Mouse (Mus musculus) gastrocnemius, adult 8-10 months (tissue): ENCODE data around the gene Gm28048. TPM values are rescaled to one million over a fixed set of nuclear protein-coding genes. Genes with fewer than 3 reads are reported as not detected.

Source experiments
- DNase-seq, 2 experiments: peaks; one replicate each; pipeline ENCODE4 v3.0.0; 2022; ENCODE audit warnings: low spot score in 2 of 2
- total RNA-seq, 4 experiments: library from RNA; stranded (reverse); gene quantifications; 2 replicates each; pipeline ENCODE4 v1.2.4; 2022

The Gm28048 gene
- total RNA-seq, 4 experiments from 2014 or later = 0.92 to 2.0 (median 1.4) TPM

GRCm38 (mm10) chr11:22952668-22953067, 29.2 kb downstream of the Gm28048 start:
- no peak for DNase-seq

- DNase-seq = no peak
Measured at GRCm38 (mm10) chr11:22950131-22950530, 31.8 kb downstream of the Gm28048 start.

GRCm38 (mm10) chr11:22949101-22949500, 32.8 kb downstream of the Gm28048 start:
- DNase-seq = no peak

DNA sequence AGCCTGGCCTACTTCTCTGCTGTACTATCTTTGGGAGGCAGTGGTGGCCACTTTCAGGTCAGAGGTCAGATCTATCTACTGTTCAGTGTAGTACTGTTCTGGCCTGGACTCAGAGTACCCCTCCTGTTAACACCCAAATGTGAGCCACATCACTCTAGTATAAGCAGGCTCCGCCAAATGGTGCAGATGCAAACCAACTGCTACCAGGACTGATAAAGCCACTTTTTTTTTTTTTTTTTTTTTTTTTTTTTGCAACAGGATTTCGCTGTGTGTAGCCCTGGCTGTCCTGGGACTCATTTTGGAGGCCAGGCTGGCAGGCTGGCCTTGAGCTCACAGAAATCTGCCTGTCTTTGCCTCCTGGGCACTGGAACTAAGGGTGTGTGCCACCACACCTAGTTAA, 42.9 kb downstream of the Gm28048 start:
- DNase-seq = no peak

DNA sequence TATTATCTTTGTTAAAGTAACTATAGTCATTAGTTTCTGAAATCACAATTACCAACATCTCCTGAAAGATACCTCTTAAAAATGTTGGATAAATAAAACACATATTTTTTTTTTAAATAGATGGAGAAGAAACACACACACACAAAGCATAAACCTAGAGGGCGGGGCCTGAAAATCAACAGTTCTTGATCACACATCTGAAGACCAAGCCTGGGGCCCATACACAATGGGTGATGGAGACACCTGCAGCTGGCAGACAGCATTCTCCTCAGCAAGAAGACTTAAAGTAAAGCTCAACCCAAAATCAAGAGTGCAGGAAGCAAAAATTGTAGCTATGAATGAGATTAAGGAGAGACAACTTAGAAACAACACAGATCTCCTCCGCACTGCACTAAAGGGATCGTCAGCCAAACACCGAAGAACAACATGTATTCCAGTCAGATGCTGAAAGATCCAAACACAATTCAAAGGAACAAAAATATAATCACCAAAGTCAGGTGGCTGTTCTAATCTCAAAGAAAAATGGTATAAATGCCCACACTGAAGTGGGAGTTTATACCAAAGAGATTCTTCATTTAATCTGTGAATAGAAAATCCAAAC, 44.1 kb downstream of the Gm28048 start:
- no peak for DNase-seq

DNA sequence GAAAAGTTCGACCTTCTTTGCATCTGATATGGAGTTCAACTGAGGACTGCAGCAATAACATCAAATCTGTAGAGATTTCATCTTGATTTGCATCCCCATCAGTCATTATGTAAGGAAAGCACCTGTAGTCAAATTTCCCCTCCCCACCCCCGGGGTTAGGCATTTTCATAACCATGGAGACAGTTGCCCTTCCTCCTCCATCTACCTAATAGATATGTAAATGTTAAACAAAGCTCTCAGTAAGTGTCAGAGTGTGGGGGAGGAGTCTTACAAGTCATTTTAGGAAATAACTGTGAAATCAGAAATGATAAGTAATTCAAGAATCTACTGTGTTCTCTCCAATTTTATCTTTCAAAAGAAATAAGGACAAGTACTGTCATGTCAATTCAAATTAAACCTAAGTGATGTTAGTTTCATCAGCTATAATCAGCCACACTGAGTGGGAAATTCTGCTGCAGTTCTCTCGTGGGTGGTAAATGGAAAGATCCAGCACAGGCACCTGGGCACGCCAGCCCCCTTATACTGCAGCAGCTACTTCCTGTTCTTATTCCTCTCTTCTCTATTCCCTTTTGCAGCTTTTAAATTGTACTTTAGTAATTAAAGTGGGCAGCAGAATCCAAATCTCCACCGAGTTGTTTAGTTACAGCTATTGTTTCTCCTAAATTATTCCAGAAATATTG, 45.3 kb downstream of the Gm28048 start:
- DNase-seq = no peak

DNA sequence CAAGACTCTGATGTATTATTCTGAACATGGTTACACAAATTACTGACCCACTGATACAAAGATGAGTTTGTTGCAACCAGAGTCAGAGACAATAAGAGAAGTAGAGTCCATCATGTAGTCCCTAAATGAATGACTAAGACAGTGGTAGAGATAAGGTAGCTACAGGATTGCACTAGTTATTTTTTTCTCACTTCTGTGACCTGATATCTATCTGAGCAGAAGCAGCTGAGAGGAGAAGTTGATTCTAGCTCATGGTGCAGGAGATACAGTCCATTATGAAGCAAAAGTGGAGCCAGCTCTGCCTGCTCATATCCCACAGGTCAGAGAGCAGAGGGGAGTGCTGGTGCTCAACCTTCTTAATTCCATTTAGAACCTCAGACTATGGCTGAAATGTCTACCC, 49.7 kb downstream of the Gm28048 start:
- DNase-seq = no peak

GRCm38 (mm10) chr11:22931320-22931905, 50.5 kb downstream of the Gm28048 start:
- no peak for DNase-seq

GRCm38 (mm10) chr11:22930129-22930528, 51.8 kb downstream of the Gm28048 start:
- DNase-seq = no peak

DNA sequence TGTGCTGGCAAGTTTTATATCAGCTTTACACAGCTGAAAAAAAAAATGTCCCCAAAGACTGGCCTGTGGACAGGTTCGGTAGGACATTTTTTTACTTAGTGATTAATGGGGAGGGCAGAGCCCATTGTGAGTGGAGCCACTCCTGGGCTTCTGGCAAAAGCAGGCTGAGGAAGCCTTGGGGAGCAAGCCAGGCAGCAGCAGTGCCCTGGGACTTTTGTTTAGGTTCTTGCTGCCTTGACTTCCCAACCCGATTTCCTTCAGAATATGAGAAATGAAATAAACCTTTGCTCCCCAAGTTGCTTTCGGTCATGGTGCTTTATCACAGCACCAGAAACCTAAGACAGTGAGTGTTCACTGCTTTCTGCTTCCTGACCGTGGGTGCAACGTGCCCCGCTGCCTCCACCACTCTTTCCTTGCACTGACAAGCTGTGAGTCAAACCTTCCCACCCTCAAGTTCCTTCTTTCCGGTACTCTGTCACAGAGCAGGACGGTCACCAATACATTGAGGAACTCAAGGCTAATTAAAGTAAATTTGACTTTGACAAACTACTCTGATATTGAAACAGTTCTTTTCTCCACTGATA, 53.2 kb downstream of the Gm28048 start:
- no peak for DNase-seq

DNA sequence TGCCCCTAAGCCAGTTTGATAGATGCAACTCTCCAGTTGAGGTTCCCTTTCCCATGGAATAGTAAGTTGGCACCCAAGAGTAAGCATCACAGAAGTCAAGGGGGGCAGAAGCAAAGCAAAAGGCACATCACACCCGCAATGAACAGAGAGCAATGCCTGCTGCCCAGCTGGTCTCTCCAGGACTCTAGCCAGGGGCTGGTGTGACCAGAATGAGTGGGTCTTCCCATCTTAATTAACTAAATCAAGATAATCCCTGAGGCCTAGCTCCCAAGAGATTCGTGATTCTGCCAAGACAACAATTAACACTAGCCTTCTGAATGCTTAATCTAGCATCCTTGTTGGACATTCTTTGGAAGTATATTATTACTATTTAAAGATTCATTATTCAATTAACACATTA, 58.3 kb downstream of the Gm28048 start:
- DNase-seq = no peak

DNA sequence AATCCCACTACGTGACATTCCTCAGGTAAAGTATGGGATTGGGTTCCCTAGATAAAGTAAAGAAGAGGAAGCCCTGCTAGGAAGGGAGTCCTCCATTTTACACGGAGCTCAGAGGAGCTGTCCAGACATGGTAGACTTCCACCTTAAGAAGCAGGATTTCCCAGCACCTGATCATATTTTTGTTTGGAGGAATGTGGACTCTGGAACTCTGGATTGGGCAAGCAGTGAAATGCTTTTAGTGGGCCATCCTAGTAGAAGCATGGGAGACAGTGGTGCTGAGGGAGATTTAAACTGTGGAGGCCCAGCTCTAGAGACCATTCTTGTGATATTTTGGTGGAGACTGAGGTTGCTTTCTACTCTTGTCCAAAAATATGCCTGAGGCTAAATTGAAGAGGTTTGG, 59.3 kb downstream of the Gm28048 start:
- DNase-seq = no peak

DNA sequence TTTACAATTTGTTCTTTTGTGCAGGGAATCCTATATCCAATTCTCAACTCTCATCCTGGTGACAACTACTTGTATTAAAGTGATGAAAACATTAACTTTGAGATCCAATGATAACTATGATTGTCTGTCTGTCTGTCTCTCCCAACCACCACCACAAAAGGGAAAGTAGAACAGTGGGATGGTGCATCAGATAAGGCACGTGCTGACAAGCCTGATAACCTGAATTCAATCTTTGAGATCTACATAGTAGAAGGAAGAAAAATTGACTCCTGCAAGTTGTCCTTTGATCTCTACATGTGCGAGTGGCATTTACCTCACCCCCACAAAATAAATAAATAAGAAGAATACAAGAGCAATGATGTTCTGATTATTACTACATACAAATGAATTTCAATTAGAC, 62.6 kb downstream of the Gm28048 start:
- DNase-seq = no peak

GRCm38 (mm10) chr11:22917786-22918185, 64.1 kb downstream of the Gm28048 start:
- DNase-seq = no peak

DNA sequence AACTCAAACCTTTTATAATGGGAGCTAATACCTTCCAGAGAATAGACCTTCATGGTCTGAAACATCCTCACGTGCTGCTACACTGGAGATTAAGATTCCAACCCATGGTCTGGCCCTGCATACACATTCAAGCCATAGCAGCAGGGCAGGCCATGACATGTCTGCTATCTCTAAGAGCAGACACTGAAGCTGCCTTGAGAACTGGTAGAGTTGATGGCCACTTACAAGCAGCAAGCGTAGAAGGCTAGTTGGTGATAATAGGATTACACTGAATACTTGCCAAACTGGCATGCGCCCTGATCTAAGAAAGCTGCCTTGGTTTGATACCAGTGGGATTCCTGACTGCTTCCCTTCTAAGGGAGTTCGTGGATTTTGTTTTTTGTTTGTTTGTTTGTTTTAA, 68.1 kb downstream of the Gm28048 start:
- no peak for DNase-seq

DNA sequence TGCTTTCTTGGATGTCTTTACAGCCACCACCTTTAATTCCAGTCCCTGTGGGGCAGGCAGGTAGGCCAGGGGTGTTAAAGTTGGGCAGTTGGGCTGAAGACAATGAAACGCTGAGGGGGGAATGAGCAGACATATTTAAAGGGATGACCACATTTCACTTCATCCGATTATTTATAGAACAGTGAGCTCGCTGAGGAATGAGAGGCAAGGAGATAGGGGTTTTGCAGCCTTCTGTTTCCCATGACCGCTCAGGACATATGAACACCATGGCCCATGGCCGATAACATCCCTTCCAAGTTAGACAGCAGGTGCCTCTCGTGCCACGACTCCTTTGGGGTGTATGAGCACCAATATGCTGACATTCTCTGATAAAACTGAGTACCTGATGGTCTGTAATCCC, 70.1 kb downstream of the Gm28048 start:
- no peak for DNase-seq

DNA sequence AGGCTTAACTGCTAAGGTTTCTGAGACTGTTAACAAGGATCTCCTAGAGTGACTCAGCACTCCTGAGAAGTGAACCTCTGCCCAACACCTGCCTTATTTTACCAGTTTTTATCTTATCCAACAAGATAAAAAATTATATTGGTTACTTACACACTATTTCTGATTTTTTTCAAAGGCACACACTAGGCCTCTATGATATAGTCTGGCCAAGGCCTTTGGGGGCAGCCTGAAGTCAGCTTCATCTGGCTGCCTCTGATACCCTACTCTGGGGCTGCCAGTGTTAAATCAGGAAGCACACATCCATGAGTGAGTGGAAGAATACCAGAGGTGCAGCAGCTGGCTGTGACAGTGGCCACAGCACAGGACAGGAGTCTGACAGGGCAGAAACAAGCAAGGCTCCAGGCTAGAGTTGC, 75.4 kb downstream of the Gm28048 start:
- no peak for DNase-seq

- DNase-seq = no peak
Measured at GRCm38 (mm10) chr11:22902923-22903322, 79.0 kb downstream of the Gm28048 start.

GRCm38 (mm10) chr11:22900041-22900440, 81.8 kb downstream of the Gm28048 start:
- no peak for DNase-seq

- no peak for DNase-seq
Measured at GRCm38 (mm10) chr11:22897642-22898041, 84.2 kb downstream of the Gm28048 start.

DNA sequence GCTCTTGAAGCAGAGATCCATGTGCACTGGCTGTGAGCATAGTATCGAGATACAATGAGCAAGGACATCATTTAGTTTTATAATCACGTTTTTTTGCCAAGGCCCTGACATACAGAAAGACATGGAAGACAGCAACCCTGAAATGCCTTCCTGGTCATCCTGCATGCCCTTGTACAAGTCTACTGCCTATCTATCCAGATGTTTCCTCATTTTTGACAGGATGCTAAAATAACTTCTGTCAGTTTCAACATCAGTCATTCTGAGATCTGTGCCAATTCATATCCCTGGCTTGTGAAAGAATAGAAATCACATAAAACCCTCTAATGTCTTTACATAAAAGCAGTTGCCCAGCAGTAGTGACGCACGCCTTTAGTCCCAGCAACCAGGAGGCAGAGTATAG, 84.8 kb downstream of the Gm28048 start:
- no peak for DNase-seq

GRCm38 (mm10) chr11:22893075-22893474, 88.8 kb downstream of the Gm28048 start:
- DNase-seq = no peak

DNA sequence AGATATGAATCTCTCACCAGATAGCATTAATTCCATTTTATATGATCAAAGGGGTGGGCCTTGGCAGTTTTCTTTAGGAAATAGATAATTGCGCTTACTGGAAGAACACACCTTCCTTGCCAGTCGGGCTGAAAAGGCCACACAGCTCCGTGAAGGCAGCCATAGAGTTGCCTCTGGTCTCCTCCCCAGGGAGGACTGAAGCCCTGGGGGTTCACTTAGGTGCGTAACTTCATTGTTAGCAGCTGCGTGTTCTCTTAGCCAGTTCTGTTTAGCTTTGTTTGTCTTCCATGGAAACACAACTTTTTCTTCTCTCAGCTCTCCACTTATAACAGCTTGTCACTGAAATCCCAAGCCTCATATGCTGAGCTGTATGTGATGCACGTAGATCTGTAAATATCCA, 89.4 kb downstream of the Gm28048 start:
- DNase-seq = no peak
